Mouse (Mus musculus): ENCODE data around the gene Cd9. TPM values are rescaled to one million over a fixed set of nuclear protein-coding genes. Genes with fewer than 3 reads are reported as not detected.

Gene Cd9
- polyA plus RNA-seq (2016; fragmentation: Nextera tagmentation; extraction: Ambion mirVana), result 70.2 and 73.2 TPM in 2 replicates

DNA sequence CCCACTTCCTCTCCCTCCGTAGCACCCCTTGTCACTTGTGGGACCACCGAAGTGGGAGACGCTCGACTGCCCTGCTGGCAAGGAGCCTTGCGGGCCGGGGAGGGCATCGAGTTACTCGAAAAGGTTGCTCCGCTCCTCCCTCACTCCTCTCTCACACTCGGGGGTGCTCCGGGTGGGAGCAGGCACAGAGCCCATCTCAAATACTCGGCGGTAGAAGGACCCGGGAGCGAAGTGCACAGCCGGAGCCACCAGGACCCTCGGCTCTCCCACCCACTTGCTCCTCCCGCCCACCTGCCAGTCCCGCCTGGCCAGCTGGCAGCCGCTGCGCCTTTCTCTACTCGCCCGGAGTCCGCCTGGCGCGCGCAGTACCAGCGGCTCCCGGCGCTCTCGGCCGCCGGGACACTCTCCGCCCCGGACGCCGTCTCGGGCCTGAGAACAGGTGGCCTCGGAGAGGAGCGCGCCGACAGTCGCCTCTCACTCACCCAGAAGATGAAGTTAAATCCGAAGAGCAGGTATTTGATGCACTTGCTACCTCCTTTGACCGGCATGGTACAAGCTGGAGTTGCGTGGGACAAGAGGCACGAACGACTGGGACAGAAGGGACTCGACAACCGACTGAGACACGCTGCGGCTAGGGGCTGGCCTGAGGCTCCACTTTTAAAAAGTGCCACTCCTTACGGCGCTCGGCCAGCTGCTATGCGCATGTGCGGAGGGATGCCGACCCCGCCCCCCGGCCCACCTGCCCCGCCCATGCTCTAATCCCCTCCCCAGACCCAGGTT lies at the start of gene Cd9:
Cd9 (minus strand) TSS at position 700 of the 780 bp plus-strand sequence.
- peak within 1 kb of the TSS; percentile 86 for H3K27ac ChIP-seq
- peak within 1 kb of the TSS; percentile 78 for H3K4me3 ChIP-seq
- peaks cover 47% of the 10 kb centered on the region for H3K4me1 ChIP-seq
- DNase-seq (ENCODE audit: low spot score), result peak; percentile 90
- no peaks in the 10 kb centered on the region for H3K36me3 ChIP-seq
- H3K9me3 ChIP-seq, result no peaks in the 10 kb centered on the region
- WGBS, result under 1% methylated on average over 61 of the region's 61 CpGs
- H3K27me3 ChIP-seq (ENCODE audit: insufficient read depth, poor library complexity, severe bottlenecking), result peaks cover 54% of the 10 kb centered on the region

DNA sequence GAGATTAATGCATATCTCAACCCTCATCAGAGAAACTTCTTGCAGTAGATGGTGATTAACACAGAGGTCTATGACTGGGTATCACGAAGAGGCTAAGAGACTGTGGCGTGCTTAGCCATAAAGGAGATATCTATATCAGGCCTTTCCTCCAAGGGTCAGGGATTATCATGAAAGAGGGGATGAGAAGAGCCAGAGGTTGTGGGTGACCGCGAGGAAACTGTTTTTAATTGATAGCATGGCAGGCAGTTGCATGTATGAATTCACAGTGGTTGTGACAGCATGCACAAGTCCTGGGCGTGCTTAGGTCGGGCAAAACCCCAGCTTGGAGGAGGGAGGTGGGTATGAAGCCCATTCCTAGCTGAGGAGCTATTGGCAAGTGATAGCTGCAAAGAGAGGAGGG lies 46.7 kb upstream of the Cd9 start:
- H3K27ac ChIP-seq, result no peak overlapping the region
- no peaks in the 10 kb centered on the region for H3K27me3 ChIP-seq (ENCODE audit: insufficient read depth, poor library complexity, severe bottlenecking)
- H3K36me3 ChIP-seq, result no peaks in the 10 kb centered on the region
- no peak overlapping the region for H3K4me3 ChIP-seq
- no peaks in the 10 kb centered on the region for H3K9me3 ChIP-seq
- H3K4me1 ChIP-seq, result peaks cover 14% of the 10 kb centered on the region
- 34% methylated on average over 6 of the region's 6 CpGs for WGBS
- DNase-seq (ENCODE audit: low spot score), result no peak

- peaks cover 14% of the 10 kb centered on the region for H3K4me1 ChIP-seq
- no peaks in the 10 kb centered on the region for H3K9me3 ChIP-seq
- H3K4me3 ChIP-seq, result no peak overlapping the region
- WGBS, result 74% methylated on average over 6 of the region's 6 CpGs
- DNase-seq (ENCODE audit: low spot score), result no peak
- H3K27ac ChIP-seq, result no peak overlapping the region
- no peaks in the 10 kb centered on the region for H3K27me3 ChIP-seq (ENCODE audit: insufficient read depth, poor library complexity, severe bottlenecking)
- no peaks in the 10 kb centered on the region for H3K36me3 ChIP-seq
These were observed 46.2 kb upstream of the Cd9 start for GRCm38 (mm10) chr6:125540826-125541225.

DNA sequence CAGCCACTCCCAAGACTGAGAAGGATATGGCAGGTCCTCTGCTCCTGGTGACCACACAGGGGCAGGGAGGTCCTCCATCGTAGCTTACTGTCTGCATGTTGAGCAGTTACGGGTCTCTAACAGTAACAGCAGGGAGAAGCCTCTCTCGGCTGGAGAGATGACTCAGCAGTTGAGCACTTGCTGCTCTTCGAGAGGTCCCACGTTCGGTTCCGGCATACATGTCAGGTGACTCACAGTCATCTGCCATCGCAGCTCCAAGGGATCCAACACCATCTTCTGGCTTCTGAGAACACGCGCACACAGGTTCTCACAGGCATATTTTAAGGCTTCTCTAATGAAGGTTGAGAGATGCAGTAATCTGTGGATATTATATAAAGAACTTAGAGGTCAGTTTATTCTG lies 45.6 kb upstream of the Cd9 start:
- Histone ChIP-seq H3K4me3 (no peak overlapping the region), H3K27ac (peak overlapping the region; percentile 53; the same call in 1 of the 2 replicates), H3K9me3 (no peaks in the 10 kb centered on the region), H3K36me3 (no peaks in the 10 kb centered on the region), H3K27me3 (ENCODE audit: insufficient read depth, poor library complexity, severe bottlenecking) (no peaks in the 10 kb centered on the region), H3K4me1 (peaks cover 14% of the 10 kb centered on the region)
- DNase-seq (ENCODE audit: low spot score), result no peak
- 70% methylated on average over 10 of the region's 10 CpGs for WGBS

GRCm38 (mm10) chr6:125539423-125539822 lies 44.8 kb upstream of the Cd9 start:
- no peaks in the 10 kb centered on the region for H3K27me3 ChIP-seq (ENCODE audit: insufficient read depth, poor library complexity, severe bottlenecking)
- no peaks in the 10 kb centered on the region for H3K9me3 ChIP-seq
- no peak for DNase-seq (ENCODE audit: low spot score)
- 70% methylated on average over 8 of the region's 8 CpGs for WGBS
- H3K27ac ChIP-seq, result no peak overlapping the region
- H3K4me3 ChIP-seq, result no peak overlapping the region
- H3K36me3 ChIP-seq, result no peaks in the 10 kb centered on the region
- H3K4me1 ChIP-seq, result peaks cover 14% of the 10 kb centered on the region

DNA sequence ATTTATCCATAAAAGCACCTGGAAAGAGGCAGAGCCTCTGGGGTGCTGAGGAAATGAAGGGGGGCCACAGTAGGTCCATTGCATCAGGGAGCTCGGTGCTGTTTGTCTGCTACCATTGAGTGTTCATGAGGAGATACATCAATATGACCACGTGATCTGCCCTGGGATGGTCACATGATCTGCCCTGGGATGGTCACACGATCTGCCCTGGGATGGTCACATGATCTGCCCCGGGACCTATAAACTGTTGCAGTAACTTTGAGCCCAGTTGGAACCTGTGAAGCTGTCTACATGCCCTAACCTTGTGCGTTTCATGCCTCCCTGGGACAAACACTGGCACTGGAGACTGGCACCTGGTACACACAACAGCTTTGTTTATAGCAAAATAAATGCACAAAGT lies 43.9 kb upstream of the Cd9 start:
- DNase-seq (ENCODE audit: low spot score), result no peak
- Histone ChIP-seq H3K36me3 (no peaks in the 10 kb centered on the region), H3K4me3 (no peak overlapping the region), H3K27me3 (ENCODE audit: insufficient read depth, poor library complexity, severe bottlenecking) (no peaks in the 10 kb centered on the region), H3K9me3 (no peaks in the 10 kb centered on the region), H3K27ac (no peak overlapping the region), H3K4me1 (peaks cover 14% of the 10 kb centered on the region)
- WGBS, result 82% methylated on average over 5 of the region's 5 CpGs

DNA sequence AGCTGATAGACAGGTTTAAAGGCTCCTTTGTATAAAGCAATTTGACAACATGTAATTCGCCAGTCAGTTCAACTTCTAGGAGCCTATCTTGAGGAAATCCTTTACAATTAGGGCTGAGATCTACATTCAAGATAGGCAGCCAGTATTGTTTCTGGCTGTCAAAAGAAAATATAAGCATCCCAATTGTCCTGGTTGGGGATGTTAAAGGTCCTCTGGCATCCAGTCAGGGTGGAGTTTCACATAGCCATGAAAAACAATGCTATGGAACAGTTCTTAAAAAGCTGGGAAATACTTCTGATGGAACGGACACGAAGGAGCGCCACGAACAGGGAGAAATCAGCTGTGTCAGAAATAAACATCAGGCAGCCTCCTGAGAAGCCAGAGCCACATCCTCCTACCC lies 40.4 kb upstream of the Cd9 start:
- no peaks in the 10 kb centered on the region for H3K27me3 ChIP-seq (ENCODE audit: insufficient read depth, poor library complexity, severe bottlenecking)
- 62% methylated on average over 5 of the region's 5 CpGs for WGBS
- no peak overlapping the region for H3K4me3 ChIP-seq
- H3K27ac ChIP-seq, result no peak overlapping the region
- no peaks in the 10 kb centered on the region for H3K9me3 ChIP-seq
- no peaks in the 10 kb centered on the region for H3K36me3 ChIP-seq
- peaks cover under 1% of the 10 kb centered on the region; the same call in 1 of the 2 replicates for H3K4me1 ChIP-seq
- DNase-seq (ENCODE audit: low spot score), result no peak

- Histone ChIP-seq H3K9me3 (no peaks in the 10 kb centered on the region), H3K4me1 (no peaks in the 10 kb centered on the region), H3K27ac (no peak overlapping the region), H3K27me3 (ENCODE audit: insufficient read depth, poor library complexity, severe bottlenecking) (no peaks in the 10 kb centered on the region), H3K4me3 (no peak overlapping the region), H3K36me3 (no peaks in the 10 kb centered on the region)
- 85% methylated on average over 11 of the region's 11 CpGs for WGBS
- DNase-seq (ENCODE audit: low spot score), result no peak
These were observed 38.6 kb upstream of the Cd9 start for GRCm38 (mm10) chr6:125533104-125533650.

- H3K27me3 ChIP-seq (ENCODE audit: insufficient read depth, poor library complexity, severe bottlenecking), result no peaks in the 10 kb centered on the region
- H3K4me3 ChIP-seq, result no peak overlapping the region
- H3K4me1 ChIP-seq, result 0 out of 2 replicates have a peak, but pooled peaks cover 3% of the 10 kb centered on the region
- 64% methylated on average over 5 of the region's 5 CpGs for WGBS
- no peak for DNase-seq (ENCODE audit: low spot score)
- no peak overlapping the region for H3K27ac ChIP-seq
- H3K36me3 ChIP-seq, result no peaks in the 10 kb centered on the region
- no peaks in the 10 kb centered on the region for H3K9me3 ChIP-seq
These were observed 34.9 kb upstream of the Cd9 start for GRCm38 (mm10) chr6:125529479-125529878.

GRCm38 (mm10) chr6:125528614-125529200 lies 34.1 kb upstream of the Cd9 start:
- Histone ChIP-seq H3K27ac (no peak overlapping the region), H3K27me3 (ENCODE audit: insufficient read depth, poor library complexity, severe bottlenecking) (no peaks in the 10 kb centered on the region), H3K4me1 (0 out of 2 replicates have a peak, but pooled peaks cover 3% of the 10 kb centered on the region), H3K36me3 (no peaks in the 10 kb centered on the region), H3K9me3 (no peaks in the 10 kb centered on the region), H3K4me3 (no peak overlapping the region)
- no peak for DNase-seq (ENCODE audit: low spot score)
- WGBS, result 78% methylated on average over 9 of the region's 9 CpGs

GRCm38 (mm10) chr6:125526066-125526465 lies 31.5 kb upstream of the Cd9 start:
- H3K27me3 ChIP-seq (ENCODE audit: insufficient read depth, poor library complexity, severe bottlenecking), result no peaks in the 10 kb centered on the region
- 68% methylated on average over 3 of the region's 3 CpGs for WGBS
- H3K4me1 ChIP-seq, result 0 out of 2 replicates have a peak, but pooled peaks cover 3% of the 10 kb centered on the region
- no peaks in the 10 kb centered on the region for H3K9me3 ChIP-seq
- no peak overlapping the region for H3K4me3 ChIP-seq
- H3K27ac ChIP-seq, result no peak overlapping the region
- DNase-seq (ENCODE audit: low spot score), result no peak
- H3K36me3 ChIP-seq, result no peaks in the 10 kb centered on the region

- DNase-seq (ENCODE audit: low spot score), result no peak
These were observed 29.4 kb upstream of the Cd9 start for GRCm38 (mm10) chr6:125524027-125524426.

GRCm38 (mm10) chr6:125521558-125522193 lies 27.1 kb upstream of the Cd9 start:
- WGBS, result 51% methylated on average over 5 of the region's 5 CpGs
- H3K36me3 ChIP-seq, result no peaks in the 10 kb centered on the region
- DNase-seq (ENCODE audit: low spot score), result no peak

More at GRCm38 (mm10) chr6:125524027-125524426, 29.4 kb upstream of the Cd9 start:
- Histone ChIP-seq H3K9me3 (no peaks in the 10 kb centered on the region), H3K4me3 (no peak overlapping the region), H3K27me3 (ENCODE audit: insufficient read depth, poor library complexity, severe bottlenecking) (no peaks in the 10 kb centered on the region), H3K4me1 (0 out of 2 replicates have a peak, but pooled peaks cover 3% of the 10 kb centered on the region), H3K27ac (no peak overlapping the region), H3K36me3 (no peaks in the 10 kb centered on the region)
- 79% methylated on average over 6 of the region's 6 CpGs for WGBS

More at GRCm38 (mm10) chr6:125521558-125522193, 27.1 kb upstream of the Cd9 start:
- Histone ChIP-seq H3K27me3 (ENCODE audit: insufficient read depth, poor library complexity, severe bottlenecking) (no peaks in the 10 kb centered on the region), H3K27ac (no peak overlapping the region), H3K4me3 (no peak overlapping the region), H3K4me1 (no peaks in the 10 kb centered on the region), H3K9me3 (no peaks in the 10 kb centered on the region)
